Mouse (Mus musculus): Measurements from ENCODE around the gene Cradd. TPM values are rescaled to one million over a fixed set of nuclear protein-coding genes. Genes with fewer than 3 reads are reported as not detected.

The Cradd gene
- total RNA-seq, 2 experiments from 2014 or later = 10.5 TPM

DNA sequence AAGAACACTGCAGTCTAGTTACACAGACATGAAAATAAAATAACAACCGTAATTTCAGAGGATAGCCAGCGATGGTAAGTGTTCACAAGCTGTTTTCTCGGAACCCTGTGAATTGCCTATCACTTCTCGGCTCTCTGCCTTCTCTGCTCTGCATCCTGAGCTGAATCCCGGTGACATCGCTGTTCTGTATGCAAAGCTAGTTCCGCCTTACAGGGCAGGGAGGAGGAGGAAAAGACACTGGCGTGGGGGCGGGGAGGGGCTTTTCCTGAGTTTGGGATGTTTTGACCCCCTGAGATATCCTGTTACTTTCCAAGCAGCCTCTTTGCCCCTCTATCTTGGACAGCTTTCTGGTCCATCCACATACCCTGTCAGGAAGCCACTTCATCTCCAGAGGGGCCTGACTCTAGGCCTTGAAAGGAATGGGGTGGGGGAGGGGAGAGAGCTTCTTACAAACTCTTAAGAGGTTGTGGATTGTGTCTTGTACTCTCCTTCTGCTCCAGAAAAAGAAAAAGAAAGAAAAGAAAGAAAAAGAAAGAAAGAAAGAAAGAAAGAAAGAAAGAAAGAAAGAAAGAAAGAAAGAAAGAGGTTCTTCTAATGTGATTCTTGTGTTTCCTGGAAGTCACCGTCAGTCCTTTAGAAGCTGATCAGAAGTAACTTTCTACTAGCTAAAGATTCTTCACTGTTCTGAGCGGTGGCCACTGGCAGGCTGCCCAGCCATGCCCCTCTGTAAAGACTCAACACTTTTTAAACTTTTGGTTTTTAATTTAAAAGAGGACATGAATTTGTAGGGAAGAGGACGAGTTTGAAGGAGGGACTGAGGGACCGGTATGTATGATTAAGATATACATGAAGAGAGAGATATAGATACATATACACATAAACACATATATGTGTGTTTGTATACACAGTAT lies 14.3 kb downstream of the Cradd start:
- intact Hi-C loops (cut with DNase I) = loop anchor here (5.0 kb wide), 1 partner anchor 42 kb away; no protein-coding TSS in a partner anchor
- no peak for DNase-seq

DNA sequence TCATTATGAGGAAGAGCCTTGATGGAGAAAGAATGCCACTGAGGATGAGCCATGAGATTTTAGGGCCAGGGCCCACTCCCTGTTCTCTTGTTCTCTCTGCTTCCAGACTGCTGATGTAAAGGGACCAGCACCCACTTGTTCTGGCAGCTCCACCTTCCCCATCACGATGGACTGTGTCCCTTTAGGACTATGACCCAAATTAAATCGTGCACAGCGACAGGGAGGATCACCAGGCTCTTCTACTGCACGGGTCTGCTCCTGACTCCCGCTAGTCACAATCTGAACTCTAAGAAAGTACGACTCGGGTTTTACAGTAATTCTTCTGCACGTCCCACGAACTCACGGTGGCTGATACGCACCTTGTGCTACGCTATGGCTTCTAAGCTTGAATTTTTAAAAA lies 14.9 kb downstream of the Cradd start:
- intact Hi-C loops (cut with DNase I) = no loop called here
- no peak for DNase-seq

DNA sequence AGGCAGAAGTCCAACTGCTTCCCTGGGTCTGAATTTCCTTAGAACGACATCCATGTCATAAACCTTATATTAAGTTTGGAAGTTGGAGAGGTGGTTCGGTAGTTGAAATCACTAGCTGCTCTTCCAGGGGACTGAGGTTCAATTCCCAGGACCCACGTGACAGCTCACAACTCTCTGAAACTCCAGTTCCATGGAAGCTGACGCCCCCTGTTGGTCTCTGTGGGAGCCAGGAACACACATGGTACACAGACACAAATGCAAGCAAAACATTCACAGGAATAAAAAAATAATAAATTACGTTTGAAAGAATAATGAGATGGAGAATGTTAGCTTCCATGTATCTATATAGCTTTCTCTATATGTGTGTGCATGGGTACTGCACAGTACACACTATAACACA lies 16.0 kb downstream of the Cradd start:
- no peak for DNase-seq
- intact Hi-C loops (cut with DNase I) = no loop called here

DNA sequence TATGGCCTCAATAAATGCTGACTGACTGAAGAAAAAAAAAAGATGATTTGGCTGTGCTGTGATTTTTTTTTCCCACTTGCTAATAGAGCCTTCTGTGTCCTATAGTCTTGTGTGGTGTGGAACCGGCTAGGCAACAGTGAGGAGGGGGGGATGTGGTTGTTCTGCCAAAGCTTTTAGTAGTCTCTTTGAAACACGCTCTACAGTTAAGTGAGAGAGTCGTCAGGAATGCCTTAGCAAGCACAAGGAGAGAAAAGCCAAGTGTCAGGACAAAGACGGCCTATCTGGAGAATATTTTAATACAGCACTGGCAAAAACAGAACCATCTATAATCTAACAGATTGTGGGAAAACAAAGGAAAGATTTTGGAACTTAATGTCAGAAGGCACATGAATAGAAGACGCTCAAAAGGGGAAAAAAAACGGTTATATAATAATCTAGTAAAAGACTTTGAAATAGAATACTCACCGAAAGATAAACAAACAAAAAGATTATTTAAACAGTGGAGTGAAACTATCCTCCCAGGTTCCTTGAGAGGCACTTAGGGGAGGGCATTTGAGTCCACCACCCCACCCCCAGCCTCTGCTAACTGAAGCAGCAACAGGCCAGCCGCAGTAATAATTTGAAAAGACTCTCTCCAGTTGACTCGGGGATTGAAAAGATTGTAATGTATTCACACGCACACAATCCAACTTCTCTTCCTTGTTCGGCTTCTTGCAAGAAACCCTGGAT lies 16.9 kb downstream of the Cradd start:
- no peak for DNase-seq
- intact Hi-C loops (cut with DNase I) = no loop called here

DNA sequence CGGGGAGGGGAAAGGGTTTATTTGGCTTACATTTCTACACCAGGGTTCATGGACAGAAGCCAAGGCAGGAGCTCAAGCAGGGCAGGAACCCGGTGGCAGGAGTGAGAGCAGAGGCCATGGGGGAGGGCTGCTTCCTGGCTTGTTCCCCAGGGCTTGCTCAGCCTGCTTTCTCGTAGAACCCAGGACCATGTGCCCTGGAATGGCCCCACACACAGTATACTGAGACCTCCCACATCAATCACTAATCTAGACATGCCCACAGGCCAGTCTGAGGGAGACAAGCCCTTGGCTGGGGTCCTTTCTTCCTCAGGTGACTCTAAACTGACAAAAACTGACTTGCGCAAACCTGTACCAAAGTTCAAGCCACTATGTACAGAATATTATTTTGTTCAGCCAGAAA lies 19.7 kb downstream of the Cradd start:
- no peak for DNase-seq
- intact Hi-C loops (cut with DNase I) = no loop called here

DNA sequence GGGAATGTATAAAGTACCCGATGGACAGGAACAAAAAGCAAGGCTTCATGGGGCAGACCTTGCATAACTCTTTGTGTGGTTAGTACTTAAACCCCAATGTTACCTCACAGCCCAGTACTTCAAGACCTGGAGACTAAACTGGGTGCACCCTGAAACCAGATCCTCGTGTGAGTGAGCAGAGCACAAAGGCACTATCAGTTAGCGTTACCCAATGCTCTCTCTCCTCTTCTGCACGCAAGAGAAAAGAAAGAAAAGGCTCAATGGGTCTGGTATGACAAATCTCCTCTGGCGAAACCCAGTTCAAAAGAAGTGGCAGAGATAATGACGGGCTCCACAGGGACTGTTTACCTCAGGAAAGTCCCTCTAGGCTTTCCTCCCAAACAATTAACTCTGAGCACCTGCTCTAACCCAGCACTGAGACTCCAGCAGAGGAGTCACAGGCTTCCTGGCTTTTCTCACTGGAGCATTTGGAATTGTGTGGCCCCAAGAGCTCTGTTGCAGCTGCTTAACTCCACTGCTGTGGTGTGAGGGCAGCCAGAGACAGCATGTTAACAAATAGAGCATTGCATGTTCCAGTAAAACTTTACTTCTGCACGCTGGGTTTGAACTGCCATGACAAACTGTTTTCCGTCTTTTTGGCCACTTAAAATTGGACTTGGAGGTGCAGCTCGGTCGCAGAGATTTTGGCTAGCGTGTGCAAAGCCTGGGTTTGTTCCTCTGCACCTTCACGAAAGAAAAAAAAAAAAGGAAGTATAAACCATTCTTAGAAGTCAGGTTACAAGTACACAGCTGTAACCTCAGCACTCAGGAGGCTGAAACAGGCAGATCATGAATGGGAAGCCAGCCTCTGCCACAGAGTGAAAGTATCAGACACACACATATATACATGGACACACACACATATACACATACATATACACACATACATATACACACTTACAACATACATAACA lies 21.4 kb downstream of the Cradd start:
- DNase-seq = no peak
- intact Hi-C loops (cut with DNase I) = no loop called here

DNA sequence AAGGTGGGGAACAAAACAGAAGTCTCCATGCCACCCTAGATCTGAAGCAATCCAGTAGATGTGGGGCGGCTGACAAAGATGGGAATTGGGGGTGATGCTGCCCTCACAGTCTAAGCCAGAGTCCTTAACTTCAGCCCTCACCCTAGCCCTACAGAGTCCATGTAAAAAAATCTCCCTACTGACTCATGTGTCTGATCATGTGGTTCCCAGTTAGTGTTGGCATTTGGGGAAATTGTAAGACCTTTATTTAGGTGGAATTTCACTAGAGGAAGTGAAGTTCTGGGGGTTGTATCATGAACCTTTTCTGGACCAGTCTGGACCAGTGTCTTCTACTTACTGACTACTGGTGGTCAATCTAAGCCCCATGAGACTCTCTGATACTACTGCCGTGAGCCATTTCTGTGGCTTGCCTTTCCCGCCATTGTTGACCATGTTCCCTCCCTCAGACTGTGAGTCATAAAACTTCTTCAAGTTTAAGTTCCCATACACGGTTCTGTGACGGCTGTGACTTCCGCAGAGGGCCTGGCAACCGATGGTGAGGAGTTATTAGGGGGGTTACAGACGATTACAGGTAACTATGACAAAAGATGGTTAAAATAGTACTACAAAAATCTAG lies 23.6 kb downstream of the Cradd start:
- intact Hi-C loops (cut with DNase I) = no loop called here
- no peak for DNase-seq

DNA sequence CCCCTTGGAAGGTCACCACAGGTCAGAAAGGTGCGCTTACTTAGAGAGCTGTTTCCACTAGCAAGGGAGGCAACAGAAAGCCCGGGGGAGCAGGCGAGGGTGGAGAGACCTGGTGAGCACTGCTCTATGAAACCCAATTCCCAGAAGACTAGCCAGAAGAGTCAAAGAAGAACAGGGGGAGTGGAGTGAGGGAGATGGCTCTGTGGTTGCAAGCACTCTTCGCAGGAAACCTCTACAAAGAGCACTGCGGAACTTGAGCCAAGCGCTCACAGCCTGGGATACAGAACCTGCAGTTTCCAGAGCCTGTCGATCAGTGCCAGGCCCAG lies 24.2 kb downstream of the Cradd start:
- no peak for DNase-seq
- intact Hi-C loops (cut with DNase I) = no loop called here

DNA sequence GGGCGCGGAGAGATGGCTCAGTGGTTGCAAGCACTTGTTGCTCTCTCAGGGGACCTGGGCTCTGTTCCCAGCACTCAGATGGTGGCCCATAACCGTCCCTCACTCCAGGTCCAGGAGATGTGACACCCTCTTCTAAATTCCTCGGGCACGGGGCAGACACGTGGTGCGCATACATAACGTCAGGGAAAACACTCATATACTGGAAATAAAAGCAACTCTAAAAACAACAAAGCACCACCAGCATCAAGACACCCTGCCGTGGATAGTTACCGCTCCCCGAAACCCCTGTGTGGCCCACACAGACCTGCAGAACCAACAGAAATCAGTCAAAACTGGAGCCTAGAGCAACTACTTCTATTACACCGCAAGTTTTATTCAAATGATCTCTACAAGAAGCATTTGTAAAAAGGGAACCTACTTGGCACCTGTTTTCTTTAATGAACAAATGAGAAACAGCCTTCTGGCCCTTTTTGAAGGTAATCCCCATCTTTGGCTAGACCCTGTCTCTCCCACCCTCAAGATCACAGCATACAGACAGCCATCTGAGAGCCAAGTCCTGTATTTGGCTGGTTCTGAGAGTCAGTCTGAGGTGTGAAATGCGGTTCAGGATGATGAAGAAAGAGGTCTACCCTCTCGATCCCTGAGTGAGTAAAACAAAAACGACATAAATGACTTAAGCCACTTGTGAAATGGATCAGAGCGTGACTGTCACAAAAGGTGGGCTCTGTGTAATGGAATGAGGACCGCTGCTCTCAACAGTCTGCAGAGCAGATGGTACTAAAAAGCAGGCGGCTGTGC lies 24.7 kb downstream of the Cradd start:
- no peak for DNase-seq
- intact Hi-C loops (cut with DNase I) = no loop called here

DNA sequence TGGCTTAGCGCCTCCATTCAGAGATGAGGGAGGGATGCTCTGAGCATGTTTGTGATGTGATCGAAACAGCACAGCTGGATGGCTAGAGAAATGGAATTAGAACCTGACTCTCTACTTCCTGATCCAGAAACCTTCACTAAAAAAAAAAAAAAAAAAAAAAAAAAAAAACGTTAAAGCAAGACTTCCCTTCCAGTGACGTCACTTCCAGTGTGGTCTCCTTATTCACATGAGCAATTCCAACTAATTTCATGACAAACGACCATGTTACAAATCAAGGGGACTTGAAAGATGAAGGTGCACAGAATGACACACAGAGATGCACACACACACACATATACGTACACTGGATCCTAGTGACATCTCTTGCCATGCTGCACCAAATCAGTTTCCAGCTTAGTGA lies 25.4 kb downstream of the Cradd start:
- intact Hi-C loops (cut with DNase I) = no loop called here
- no peak for DNase-seq

DNA sequence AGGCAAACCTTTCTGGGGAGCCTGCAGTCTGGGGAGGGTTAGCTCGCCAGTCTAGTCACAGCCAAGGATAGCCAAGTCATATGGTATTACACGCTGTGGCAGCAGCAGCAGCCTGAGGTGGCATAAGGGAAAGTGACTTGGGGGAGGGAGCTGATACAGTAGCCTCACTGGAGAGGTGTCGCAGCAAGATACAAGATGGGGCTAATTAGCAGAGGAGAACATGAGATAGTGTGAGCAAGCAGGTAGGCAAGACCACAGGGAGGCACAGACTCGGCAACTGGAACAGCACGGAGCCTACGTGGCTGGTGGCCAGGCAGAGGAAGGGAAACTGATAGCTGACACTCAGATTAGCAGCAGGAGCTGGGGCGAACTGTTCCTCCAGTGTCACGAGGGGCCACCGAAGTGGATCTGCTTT lies 26.2 kb downstream of the Cradd start:
- intact Hi-C loops (cut with DNase I) = no loop called here

DNA sequence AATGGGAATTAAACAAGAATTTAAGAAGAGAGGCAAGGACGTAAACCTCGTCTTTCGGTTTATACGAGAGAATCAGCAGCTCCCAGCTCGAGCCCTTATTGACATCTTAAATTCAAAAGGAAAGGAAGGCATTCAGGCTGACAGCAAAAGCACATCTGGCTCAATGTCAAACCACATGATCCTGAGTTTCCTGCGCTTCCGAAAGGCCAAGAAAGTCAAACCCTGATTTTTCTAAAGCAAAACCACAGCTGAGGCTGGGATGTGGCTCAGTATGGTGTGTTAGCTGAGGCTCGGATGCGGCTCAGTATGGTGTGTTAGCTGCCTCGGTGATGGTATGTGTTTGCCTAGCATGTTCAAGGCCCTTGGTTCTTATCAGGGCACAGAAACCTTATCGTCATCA lies 26.9 kb downstream of the Cradd start:
- peak in 1 of 2 experiments; percentile 56 for DNase-seq
- intact Hi-C loops (cut with DNase I) = no loop called here

More for the DNA sequence above, 26.2 kb downstream of the Cradd start:
- peak in 1 of 2 experiments; percentile 56 for DNase-seq

DNA sequence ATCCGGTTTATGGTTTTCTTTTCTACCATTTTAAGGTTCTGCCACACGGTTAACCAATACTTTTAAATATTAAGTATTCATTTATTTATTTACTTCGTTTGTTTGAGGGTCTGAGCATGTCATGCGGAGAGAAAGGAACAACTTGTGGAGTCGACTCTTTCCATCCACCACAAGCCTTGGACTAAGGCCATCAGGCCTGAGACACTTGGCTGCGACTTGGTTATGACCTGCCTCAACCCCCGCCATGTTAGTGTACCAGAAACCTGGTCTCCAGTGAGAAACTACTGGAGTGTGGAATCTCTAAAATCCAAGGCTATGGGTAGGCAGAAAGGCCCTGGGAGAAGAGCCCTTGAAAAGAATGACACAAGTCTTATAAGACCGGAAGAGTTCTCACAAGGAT lies 30.7 kb downstream of the Cradd start:
- intact Hi-C loops (cut with DNase I) = no loop called here
- peak in 1 of 2 experiments; percentile 53 for DNase-seq

DNA sequence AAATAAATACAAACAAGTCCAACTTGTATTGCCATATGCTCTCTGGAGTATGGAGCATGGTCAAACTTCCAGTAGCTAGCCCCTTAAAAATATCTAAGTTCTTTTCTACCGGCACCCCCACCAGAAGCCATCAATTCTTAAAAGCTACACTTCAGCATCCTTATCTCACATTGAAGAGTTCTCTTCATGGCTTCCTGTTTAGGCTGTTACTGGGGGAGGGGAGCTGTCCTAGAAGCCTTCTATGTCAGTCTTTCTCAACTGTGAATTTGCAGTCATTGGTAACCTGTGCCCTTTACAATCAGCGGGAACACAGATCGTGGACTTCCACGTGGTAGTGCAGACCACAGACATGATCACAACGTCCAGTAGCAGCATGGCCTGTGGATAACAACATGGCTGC lies 31.7 kb downstream of the Cradd start:
- no peak for DNase-seq

DNA sequence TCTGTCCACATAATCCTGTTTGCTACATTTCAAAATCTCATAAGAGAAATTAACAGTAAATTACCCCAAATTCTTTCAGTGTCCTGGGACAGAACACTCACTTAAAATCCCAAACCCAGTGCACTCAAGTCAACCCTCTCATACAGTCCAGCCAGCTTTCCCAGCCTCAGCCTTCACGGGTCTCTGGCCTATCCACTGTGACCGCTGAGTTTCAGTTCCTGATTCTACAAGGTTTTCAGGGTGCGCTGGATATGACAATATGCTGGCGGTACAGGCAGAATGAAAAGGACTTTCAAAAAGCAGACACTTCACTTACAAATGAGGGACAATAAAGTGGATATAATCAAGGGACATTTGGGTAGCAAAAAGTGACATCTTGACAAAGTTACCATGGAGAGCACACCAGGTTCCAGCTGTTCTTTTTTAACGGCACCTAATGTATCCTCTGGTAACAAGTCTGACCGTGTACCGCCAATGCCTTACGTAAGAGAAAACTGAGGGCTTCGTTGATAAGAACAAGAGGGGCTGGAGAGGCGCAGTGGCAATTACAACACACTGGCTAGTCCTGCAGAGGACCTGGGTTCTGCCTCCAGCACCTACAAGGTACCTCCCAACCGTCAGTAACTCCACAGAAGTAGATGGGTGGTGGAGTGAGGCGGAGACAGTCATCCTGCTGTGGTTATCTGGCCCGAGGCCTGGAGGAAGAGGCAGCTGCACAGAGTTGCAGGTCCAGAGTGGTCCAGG lies 32.6 kb downstream of the Cradd start:
- no peak for DNase-seq
- intact Hi-C loops (cut with DNase I) = no loop called here

More for the DNA sequence above, 31.7 kb downstream of the Cradd start:
- intact Hi-C loops (cut with DNase I) = no loop called here

DNA sequence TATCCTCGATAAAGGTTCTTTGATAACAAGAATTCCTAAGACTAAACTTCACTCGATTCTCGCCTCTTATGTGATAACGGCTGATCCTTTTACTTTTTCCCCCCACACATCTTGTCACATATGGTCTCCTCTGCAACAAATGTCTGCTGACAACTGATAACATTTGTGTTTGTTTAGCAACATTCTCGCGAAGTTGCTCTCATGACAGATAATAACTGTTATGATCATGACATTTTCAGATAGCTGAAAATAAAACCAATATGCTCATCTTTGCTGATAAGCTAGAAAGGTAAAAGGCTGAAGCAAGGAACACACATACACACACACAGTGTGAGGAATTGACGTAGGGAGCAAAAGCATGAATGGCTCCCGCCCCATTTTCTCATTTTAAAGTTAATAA lies 34.1 kb downstream of the Cradd start:
- intact Hi-C loops (cut with DNase I) = no loop called here
- DNase-seq = no peak

DNA sequence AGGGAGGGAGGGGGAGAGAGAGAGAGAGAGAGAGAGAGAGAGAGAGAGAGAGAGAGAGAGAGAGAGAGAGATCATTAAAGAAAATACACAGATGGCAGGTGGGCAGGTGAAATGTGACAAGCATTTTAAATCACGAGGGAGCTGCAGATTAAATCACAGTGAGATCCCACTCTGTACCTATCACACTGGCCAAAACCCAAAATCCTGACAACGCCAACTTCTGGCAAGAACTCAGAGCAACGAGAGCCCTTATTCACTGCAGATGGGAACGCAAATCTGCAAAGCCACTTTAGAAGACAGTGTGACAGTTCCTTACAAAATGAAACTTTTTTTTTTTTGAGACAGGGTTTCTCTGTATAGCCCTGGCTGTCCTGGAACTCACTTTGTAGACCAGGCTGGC lies 35.7 kb downstream of the Cradd start:
- no peak for DNase-seq
- intact Hi-C loops (cut with DNase I) = no loop called here

DNA sequence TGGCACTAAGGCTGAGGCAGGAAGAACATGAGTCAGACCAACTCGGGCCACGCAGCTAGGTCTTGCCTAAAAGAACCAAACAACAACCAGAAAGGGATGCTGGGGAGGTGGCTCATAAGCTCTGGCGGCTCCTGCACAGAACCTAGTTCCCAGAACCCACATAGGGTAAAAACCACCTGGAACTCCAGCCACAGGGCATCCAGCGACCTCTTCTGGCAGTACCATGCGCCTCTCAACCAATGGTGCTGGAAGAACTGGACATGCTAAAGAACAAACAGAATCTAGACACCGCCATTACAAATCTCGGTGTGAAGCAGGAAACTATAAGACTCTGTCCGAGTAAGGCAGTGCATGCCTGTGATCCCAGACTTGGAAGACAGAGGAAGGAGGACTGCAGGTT lies 36.6 kb downstream of the Cradd start:
- no peak for DNase-seq
- intact Hi-C loops (cut with DNase I) = no loop called here

DNA sequence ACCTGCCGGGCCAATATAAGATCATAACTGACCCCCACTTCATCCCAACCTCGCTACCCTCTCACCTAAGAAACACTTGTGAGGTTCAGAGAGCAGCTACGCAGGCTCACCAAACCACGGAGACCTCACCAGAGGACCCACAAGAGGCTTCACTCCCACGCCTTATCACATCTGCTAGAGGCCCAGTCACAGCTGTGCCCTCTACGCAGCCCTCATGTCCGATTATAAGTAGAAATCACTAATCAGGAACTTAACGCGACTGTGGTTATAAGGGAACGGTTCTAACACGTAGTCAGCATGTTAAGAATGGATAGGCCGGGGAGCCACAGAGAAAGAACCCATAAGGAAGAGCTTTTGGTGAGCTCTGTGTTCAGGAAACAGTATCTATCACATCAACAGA lies 40.5 kb downstream of the Cradd start:
- DNase-seq = no peak
- intact Hi-C loops (cut with DNase I) = no loop called here
